ENCODE assay signal across 32 mouse cellular contexts in the genomic region with DNA sequence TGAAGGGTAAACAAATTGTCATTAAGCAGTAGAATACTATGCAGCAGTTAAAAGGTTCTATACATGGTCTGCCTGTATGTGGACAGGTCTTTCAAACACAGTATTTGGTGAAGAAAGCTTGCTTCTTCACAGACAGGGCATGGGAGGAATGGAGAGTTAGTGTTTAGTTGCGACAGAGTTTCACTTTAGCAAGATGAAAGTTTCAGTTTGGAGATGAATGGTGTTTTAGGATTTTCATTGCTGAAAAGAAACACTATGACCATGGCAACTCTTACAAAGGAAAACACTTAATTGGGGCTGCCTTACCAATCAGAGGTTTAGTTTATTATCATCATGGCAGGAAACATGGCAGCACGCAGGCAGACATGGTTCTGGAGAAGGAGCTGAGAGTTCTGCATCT.
"Had no signal": no experiment of that assay in that cellular context is flagged by ENCODE, and none has a peak within 500 bp of the region (broad histone marks: within the 10 kb centered on the region; RNA-seq: fewer than 3 reads in every experiment).

No protein-coding gene starts in this region.

- H3K27me3 ChIP-seq: heart, embryonic 12.5 days; heart, embryonic 15.5 days; hindbrain, embryonic 12.5 days; hindbrain, embryonic 13.5 days; hindbrain, embryonic 15.5 days; intestine, embryonic 15.5 days; kidney, embryonic 15.5 days had no signal

- H3K9me3 ChIP-seq: heart, embryonic 10.5 days; heart, embryonic 12.5 days; heart, embryonic 13.5 days; heart, embryonic 15.5 days; hindbrain, embryonic 10.5 days; hindbrain, embryonic 12.5 days; hindbrain, embryonic 15.5 days; intestine, embryonic 15.5 days; kidney, embryonic 15.5 days had no signal

- H3K4me2 ChIP-seq: heart, embryonic 11.5 days; heart, embryonic 12.5 days; heart, embryonic 13.5 days; heart, embryonic 15.5 days; hindbrain, embryonic 12.5 days; hindbrain, embryonic 13.5 days; hindbrain, embryonic 14.5 days; hindbrain, embryonic 15.5 days; intestine, embryonic 15.5 days; kidney, embryonic 15.5 days had no signal

- H3K27ac ChIP-seq: heart, embryonic 10.5 days; heart, embryonic 13.5 days; heart, embryonic 15.5 days; hindbrain, embryonic 10.5 days; hindbrain, embryonic 12.5 days; hindbrain, embryonic 13.5 days; hindbrain, embryonic 14.5 days; hindbrain, embryonic 15.5 days; hindbrain, postnatal 0 days; intestine, embryonic 15.5 days; kidney, embryonic 15.5 days; kidney, postnatal 0 days; layer of hippocampus, adult 2 months; left cerebral cortex, adult 2 months had no signal

- H3K4me1 ChIP-seq: hindbrain, embryonic 10.5 days; hindbrain, embryonic 12.5 days; hindbrain, embryonic 13.5 days; hindbrain, embryonic 15.5 days; intestine, embryonic 15.5 days; kidney, embryonic 15.5 days had no signal

- H3K9ac ChIP-seq: heart, embryonic 12.5 days; heart, embryonic 13.5 days; heart, embryonic 15.5 days; hindbrain, embryonic 12.5 days; hindbrain, embryonic 13.5 days; hindbrain, embryonic 14.5 days; hindbrain, embryonic 15.5 days; intestine, embryonic 15.5 days; kidney, embryonic 15.5 days had no signal

- H3K4me3 ChIP-seq: heart, embryonic 10.5 days; heart, embryonic 12.5 days; heart, embryonic 13.5 days; heart, embryonic 15.5 days; hindbrain, embryonic 10.5 days; hindbrain, embryonic 12.5 days; hindbrain, embryonic 13.5 days; hindbrain, embryonic 15.5 days; intestine, embryonic 15.5 days; kidney, embryonic 15.5 days; layer of hippocampus, adult 2 months; left cerebral cortex, adult 2 months had no signal

- DNase-seq: heart, postnatal 10 days; heart, postnatal 14 days; heart, postnatal 36 days; heart, postnatal 4 days; kidney, adult 11 months; kidney, adult 18-20 months; kidney, adult 2 months; kidney, adult 8-10 months; kidney, adult 9 months; kidney, postnatal 10 days; kidney, postnatal 14 days; kidney, postnatal 25 days; kidney, postnatal 36 days; kidney, postnatal 4 days; layer of hippocampus, adult 9-11 months; layer of hippocampus, postnatal 36 days had no signal

- H3K36me3 ChIP-seq: heart, embryonic 10.5 days; heart, embryonic 12.5 days; heart, embryonic 13.5 days; heart, embryonic 15.5 days; hindbrain, embryonic 10.5 days; hindbrain, embryonic 12.5 days; hindbrain, embryonic 13.5 days; hindbrain, embryonic 15.5 days; intestine, embryonic 15.5 days; kidney, embryonic 15.5 days had no signal
